Mouse (Mus musculus) kidney, adult 2 months (tissue): ENCODE data around the gene Gm6993. TPM values are rescaled to one million over a fixed set of nuclear protein-coding genes. Genes with fewer than 3 reads are reported as not detected.

ENCODE experiments used
- DNase-seq: peaks from one replicate; pipeline ENCODE4 v3.0.0; 2021
- H3K27ac ChIP-seq: fragments of 200-500 bp; 2 replicates; pipeline ENCODE4 v1.5.1; 2012; ENCODE audit warnings: low read depth, low read length, control low read depth, inconsistent platforms; ENCODE audit not compliant: insufficient read depth
- H3K27me3 ChIP-seq: fragments of 200-500 bp; replicated peaks from 2 replicates; pipeline ENCODE4 v1.6.1; 2012; ENCODE audit warnings: mild to moderate bottlenecking, moderate library complexity, low read length, inconsistent platforms; ENCODE audit not compliant: control insufficient read depth, insufficient read depth
- H3K36me3 ChIP-seq: fragments of 200-500 bp; 2 replicates; pipeline ENCODE4 v1.6.1; 2012; ENCODE audit warnings: mild to moderate bottlenecking, moderate library complexity, low read length, inconsistent platforms; ENCODE audit not compliant: control insufficient read depth, insufficient read depth
- H3K4me1 ChIP-seq: fragments of 200-500 bp; 2 replicates; pipeline ENCODE4 v1.6.1; 2011; ENCODE audit warnings: low read length; ENCODE audit not compliant: control insufficient read depth, insufficient read depth
- H3K4me3 ChIP-seq: fragments of 200-500 bp; 2 replicates; pipeline ENCODE4 v1.5.1; 2011; ENCODE audit warnings: mild to moderate bottlenecking, low read depth, low read length, control low read depth; ENCODE audit not compliant: insufficient read depth
- CTCF ChIP-seq: fragments of 200-500 bp; conservative IDR thresholded peaks from 2 replicates; pipeline ENCODE4 v1.5.1; 2011; ENCODE audit warnings: low read depth, mild to moderate bottlenecking, control low read depth, low read length, moderate library complexity, mixed read lengths; ENCODE audit not compliant: insufficient read depth, insufficient read length
- POLR2A ChIP-seq: fragments of 200-500 bp; IDR thresholded peaks from one replicate; pipeline ENCODE4 v1.6.1; 2011; ENCODE audit warnings: low read depth, low read length, control low read depth
- WGBS: fragments of 180-500 bp; shearing (Covaris S2); methylation state at CpG from one replicate; pipeline ENCODE4 v1.1.7; 2018; 5-methylcytosine and 5-hydroxymethylcytosine counted together
- polyA plus RNA-seq: library from polyadenylated mRNA; depleted of rRNA; stranded (reverse); fragments of >200 nt; gene quantifications from 2 replicates; pipeline ENCODE4 v1.2.3, GENCODE M21; 2012

Gm6993 gene
- polyA plus RNA-seq, 1 experiment: not detected

DNA sequence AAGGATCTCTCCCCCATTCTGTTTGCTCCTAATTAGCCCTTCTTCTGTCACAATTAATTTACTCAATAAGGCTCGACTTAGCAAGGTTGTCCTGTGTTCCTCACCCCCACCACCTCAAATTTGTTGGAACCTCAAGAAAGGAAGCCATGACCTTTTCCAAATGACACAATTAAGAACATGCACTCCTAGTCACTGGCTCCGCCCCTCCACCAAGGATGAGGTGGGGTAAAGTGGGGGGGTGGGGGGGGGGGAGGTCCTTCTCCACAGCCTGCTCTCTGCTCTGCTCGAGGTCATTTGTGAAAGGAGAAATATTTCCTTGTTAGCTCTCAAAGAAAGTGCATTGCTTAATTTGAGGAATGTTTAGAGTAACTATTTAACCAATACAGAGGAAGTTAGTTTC, 17.8 kb upstream of the Gm6993 start:
- H3K4me1 ChIP-seq: peaks cover 6% of the 10 kb centered on the region; the same call in 1 of the 2 replicates
- WGBS: 26% methylated on average over 3 of the region's 3 CpGs
- peak overlapping the region; percentile 74 for H3K27ac ChIP-seq
- H3K27me3 ChIP-seq: no peaks in the 10 kb centered on the region
- no peak overlapping the region for H3K4me3 ChIP-seq
- DNase-seq: peak; percentile 42
- H3K36me3 ChIP-seq: no peaks in the 10 kb centered on the region
- TF ChIP-seq POLR2A (no peak), CTCF (no peak)

DNA sequence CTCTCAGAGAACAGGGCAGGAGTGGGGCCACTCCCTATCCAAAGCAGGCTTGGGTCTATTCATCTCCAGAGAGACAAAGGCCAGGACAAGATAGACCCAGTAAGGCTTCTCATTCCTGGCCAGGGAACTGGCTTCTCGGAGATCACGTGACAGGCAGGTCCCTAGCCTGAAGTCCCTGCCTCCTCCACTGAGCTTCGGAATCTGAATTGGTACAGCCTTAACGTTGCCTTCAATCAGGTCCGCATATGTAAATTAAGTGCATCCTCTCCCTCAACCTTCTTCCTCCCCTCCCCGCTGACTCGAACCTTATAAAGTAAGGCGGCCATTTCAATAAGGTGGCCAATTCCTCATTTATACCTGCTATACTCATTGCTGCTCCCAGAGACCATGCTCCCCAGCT, 15.1 kb upstream of the Gm6993 start:
- H3K4me3 ChIP-seq: no peak overlapping the region
- TF ChIP-seq POLR2A (no peak), CTCF (no peak)
- no peaks in the 10 kb centered on the region for H3K36me3 ChIP-seq
- peaks cover 2% of the 10 kb centered on the region; the same call in 1 of the 2 replicates for H3K4me1 ChIP-seq
- 71% methylated on average over 8 of the region's 8 CpGs for WGBS
- DNase-seq: no peak
- no peak overlapping the region for H3K27ac ChIP-seq
- H3K27me3 ChIP-seq: no peaks in the 10 kb centered on the region

DNA sequence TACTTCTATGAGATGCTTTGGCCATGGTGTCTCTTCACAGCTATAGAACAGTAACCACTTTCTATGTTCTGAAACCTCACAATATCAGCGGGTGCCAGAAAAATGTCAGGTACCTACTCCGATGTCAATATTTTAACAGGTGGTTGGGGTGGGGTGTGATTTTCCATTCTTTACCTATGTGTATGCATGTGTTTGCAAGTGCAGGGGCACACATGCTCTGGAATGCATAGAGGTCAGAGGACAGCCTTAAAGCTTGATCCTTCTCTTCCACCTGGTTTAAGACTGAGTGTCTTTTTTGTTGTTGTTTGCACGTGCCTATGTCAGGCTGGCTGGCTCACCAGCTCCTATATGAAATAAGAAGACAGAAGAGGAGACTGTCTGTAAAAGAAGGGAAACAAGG, 13.4 kb upstream of the Gm6993 start:
- TF ChIP-seq CTCF (no peak), POLR2A (no peak)
- no peaks in the 10 kb centered on the region for H3K27me3 ChIP-seq
- 78% methylated on average over 3 of the region's 3 CpGs for WGBS
- H3K36me3 ChIP-seq: no peaks in the 10 kb centered on the region
- H3K4me3 ChIP-seq: no peak overlapping the region
- no peak for DNase-seq
- no peak overlapping the region for H3K27ac ChIP-seq
- peaks cover 2% of the 10 kb centered on the region; the same call in 1 of the 2 replicates for H3K4me1 ChIP-seq

DNA sequence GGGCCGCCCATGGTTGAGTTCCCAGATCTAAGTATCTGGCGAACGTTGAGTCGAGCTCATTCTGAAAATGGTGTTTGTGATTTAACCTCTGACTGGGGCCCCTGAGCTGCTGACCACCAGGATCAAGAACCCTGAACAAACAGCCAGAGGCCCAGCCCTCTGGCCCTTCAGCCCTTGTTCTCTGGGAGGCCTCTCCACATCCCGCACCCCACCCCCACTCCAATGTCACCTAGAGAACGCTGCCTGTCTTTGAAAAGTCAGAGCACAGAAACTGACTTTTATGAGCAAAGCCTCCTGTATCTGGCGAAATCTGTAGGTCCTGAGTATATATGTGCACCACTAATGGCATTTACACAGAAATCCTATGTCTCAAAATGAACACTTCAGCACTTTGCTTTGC, 11.7 kb upstream of the Gm6993 start:
- no peaks in the 10 kb centered on the region for H3K27me3 ChIP-seq
- no peak overlapping the region for H3K27ac ChIP-seq
- no peaks in the 10 kb centered on the region for H3K4me1 ChIP-seq
- H3K36me3 ChIP-seq: no peaks in the 10 kb centered on the region
- no peak overlapping the region for H3K4me3 ChIP-seq
- DNase-seq: no peak
- TF ChIP-seq CTCF: no peak
- TF ChIP-seq POLR2A: no peak
- 68% methylated on average over 7 of the region's 7 CpGs for WGBS

DNA sequence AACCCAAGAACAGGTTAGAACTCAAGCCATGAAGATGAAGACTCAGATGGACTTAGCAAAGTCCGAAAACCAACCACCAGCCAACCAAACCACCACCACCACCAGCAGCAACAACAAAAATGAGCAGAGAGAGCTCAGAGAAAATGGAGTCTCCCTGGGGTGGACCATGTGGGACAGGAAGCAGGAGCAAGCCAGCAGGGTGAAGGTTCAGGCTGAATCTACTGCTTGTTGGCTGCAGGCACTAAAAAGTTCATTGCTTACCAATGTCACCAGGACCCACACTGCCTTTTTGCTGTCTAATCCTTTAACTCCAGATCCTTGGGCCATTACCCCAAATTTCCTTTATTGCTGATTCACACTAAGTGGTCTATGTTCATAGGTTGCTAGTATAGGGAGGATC, 7.9 kb upstream of the Gm6993 start:
- H3K4me3 ChIP-seq: no peak overlapping the region
- no peaks in the 10 kb centered on the region for H3K27me3 ChIP-seq
- 100% methylated on average over 1 of the region's 1 CpGs for WGBS
- no peaks in the 10 kb centered on the region for H3K4me1 ChIP-seq
- H3K27ac ChIP-seq: peak overlapping the region; percentile 28; the same call in 1 of the 2 replicates
- no peak for TF ChIP-seq POLR2A
- no peak for TF ChIP-seq CTCF
- peak; percentile 48 for DNase-seq
- H3K36me3 ChIP-seq: no peaks in the 10 kb centered on the region

DNA sequence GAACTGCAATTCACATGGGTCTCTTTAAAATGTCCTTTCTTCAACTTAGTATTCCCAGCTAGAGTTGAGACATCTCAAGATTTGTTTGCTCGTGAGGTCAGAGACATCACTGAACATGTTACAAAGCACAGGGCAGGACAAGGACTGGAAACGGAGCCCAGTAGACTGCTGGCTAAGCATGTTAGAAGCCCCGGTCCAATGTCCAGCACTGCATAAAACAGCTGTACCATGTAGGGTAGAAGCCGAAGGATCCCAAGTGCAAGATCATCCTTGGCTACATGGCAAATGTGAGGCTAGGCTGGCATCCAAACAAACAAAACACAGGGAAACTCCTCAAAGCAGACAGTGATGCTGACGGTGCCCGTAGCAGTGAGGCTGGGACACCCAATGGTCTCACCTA, 5.6 kb upstream of the Gm6993 start:
- TF ChIP-seq POLR2A (no peak), CTCF (no peak)
- Histone ChIP-seq H3K4me3 (no peak overlapping the region), H3K27me3 (no peaks in the 10 kb centered on the region), H3K27ac (no peak overlapping the region), H3K36me3 (no peaks in the 10 kb centered on the region), H3K4me1 (peaks cover 2% of the 10 kb centered on the region; the same call in 1 of the 2 replicates)
- peak; percentile 60 for DNase-seq
- WGBS: 66% methylated on average over 6 of the region's 6 CpGs

DNA sequence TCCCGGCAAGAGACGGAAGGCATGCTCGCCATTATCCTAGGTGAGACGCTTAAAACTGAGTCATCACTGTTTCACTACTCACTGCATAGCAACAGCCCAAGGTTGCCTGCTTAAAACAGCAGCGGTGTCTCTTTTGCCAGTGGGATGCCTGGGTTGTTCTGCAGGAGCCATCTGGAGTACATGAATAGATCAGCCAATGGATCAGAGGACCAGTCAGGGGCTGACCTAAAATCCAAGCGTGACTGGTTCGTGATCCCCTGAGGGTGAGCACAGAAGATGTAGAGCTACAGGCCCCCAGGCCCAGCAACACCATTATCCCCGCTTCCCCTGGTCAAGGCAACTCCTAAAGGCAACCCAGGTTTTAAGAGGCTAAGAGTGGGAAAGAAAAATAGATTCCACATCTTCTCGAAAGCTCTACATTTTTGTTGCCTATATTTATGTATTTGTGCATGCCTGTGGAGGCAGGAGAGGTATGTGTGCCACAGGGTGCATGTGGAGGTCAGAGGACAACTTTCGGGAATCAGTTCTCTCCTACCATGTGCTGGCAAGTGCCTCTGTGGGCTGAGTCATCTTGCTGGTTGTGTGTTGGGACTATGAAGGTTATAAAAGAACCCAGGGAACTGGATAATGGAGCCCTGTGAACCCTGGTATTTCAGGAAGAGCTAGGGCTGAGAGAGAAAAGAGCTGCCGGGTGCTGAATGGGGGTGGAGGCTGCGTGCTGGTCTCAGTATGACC, 3.5 kb upstream of the Gm6993 start:
- no peaks in the 10 kb centered on the region for H3K27me3 ChIP-seq
- H3K36me3 ChIP-seq: no peaks in the 10 kb centered on the region
- TF ChIP-seq POLR2A: no peak
- TF ChIP-seq CTCF: no peak
- WGBS: 74% methylated on average over 12 of the region's 12 CpGs
- H3K27ac ChIP-seq: no peak overlapping the region
- no peak for DNase-seq
- peaks cover 2% of the 10 kb centered on the region; the same call in 1 of the 2 replicates for H3K4me1 ChIP-seq
- H3K4me3 ChIP-seq: no peak overlapping the region
